Mouse (Mus musculus) kidney, adult 2 months (tissue): Measurements from ENCODE around the gene Fam20a.

Source experiments
- CTCF ChIP-seq: fragments of 200-500 bp; conservative IDR thresholded peaks from 2 replicates; pipeline ENCODE4 v1.5.1; 2011; ENCODE audit warnings: low read depth, mild to moderate bottlenecking, control low read depth, low read length, moderate library complexity, mixed read lengths; ENCODE audit not compliant: insufficient read depth, insufficient read length
- POLR2A ChIP-seq: fragments of 200-500 bp; IDR thresholded peaks from one replicate; pipeline ENCODE4 v1.6.1; 2011; ENCODE audit warnings: low read depth, low read length, control low read depth

GRCm38 (mm10) chr11:109634928-109635327, 87.2 kb downstream of the Fam20a start:
- TF ChIP-seq CTCF (no peak), POLR2A (no peak)
